Mouse (Mus musculus) ES-E14 (cell line): ENCODE measurements at regions not wholly inside any gene's neighbourhood (a gene's known extent, or its start where the extent isn't known, plus 50 kb on each side); places are given as distances from the start of the nearest gene placed in this dataset.

Experiments
- DNase-seq: peaks from one replicate; pipeline ENCODE4 v3.0.0-alpha.2; 2013; ENCODE audit warnings: low read depth, low spot score
- H3K27ac ChIP-seq: 2 replicates; pipeline ENCODE4 v1.5.1; 2012; ENCODE audit warnings: low read depth, mild to moderate bottlenecking, low read length, moderate library complexity, mixed read lengths; ENCODE audit not compliant: poor library complexity, insufficient read depth, severe bottlenecking
- H3K36me3 ChIP-seq: 2 replicates; pipeline ENCODE4 v1.6.1; 2012; ENCODE audit warnings: mild to moderate bottlenecking, low read length, moderate library complexity, mixed read lengths; ENCODE audit not compliant: control insufficient read depth, poor library complexity, insufficient read depth, severe bottlenecking
- H3K4me1 ChIP-seq, 2 experiments: fragments of 150-350 bp in 1 of 2; sonication (generic) in 1 of 2; 2 replicates each; pipeline ENCODE4 v1.6.1; 2012; ENCODE audit warnings: low read length in 2 of 2, mild to moderate bottlenecking in 1 of 2, mixed read lengths in 1 of 2; ENCODE audit not compliant: control insufficient read depth in 2 of 2, insufficient read depth in 2 of 2, poor library complexity in 1 of 2
- H3K4me3 ChIP-seq, 2 experiments: fragments of 150-350 bp in 1 of 2; sonication (generic) in 1 of 2; 2 replicates each; pipeline ENCODE4 v1.5.1; 2012; ENCODE audit warnings: low read length in 2 of 2, low read depth in 1 of 2, mild to moderate bottlenecking in 1 of 2, mixed read lengths in 1 of 2; ENCODE audit not compliant: insufficient read depth in 1 of 2, poor library complexity in 1 of 2, severe bottlenecking in 1 of 2
- H3K9ac ChIP-seq: 2 replicates; pipeline ENCODE4 v1.6.1; 2012; ENCODE audit warnings: low read depth, mild to moderate bottlenecking, low read length, mixed read lengths; ENCODE audit not compliant: poor library complexity, insufficient read depth, severe bottlenecking
- H3K9me3 ChIP-seq: fragments of 150-350 bp; sonication (generic); 2 replicates; pipeline ENCODE4 v1.6.1; 2012; ENCODE audit warnings: low read depth, mild to moderate bottlenecking, low read length; ENCODE audit not compliant: control insufficient read depth, insufficient read depth
- CHD2 ChIP-seq: IDR thresholded peaks from 2 replicates; pipeline ENCODE4 v1.6.1; 2014; ENCODE audit warnings: mild to moderate bottlenecking, low read depth, low read length, inconsistent platforms
- HCFC1 ChIP-seq: IDR thresholded peaks from 2 replicates; pipeline ENCODE4 v1.6.1; 2012; ENCODE audit warnings: low read length, inconsistent platforms, borderline replicate concordance; ENCODE audit not compliant: insufficient read depth
- MAFK ChIP-seq: IDR thresholded peaks from 2 replicates; pipeline ENCODE4 v1.6.1; 2014; ENCODE audit warnings: mild to moderate bottlenecking, low read depth, low read length, inconsistent platforms; ENCODE audit not compliant: insufficient read depth
- ZC3H11A ChIP-seq: IDR thresholded peaks from 2 replicates; pipeline ENCODE4 v1.6.1; 2012; ENCODE audit warnings: low read depth, mild to moderate bottlenecking, inconsistent platforms, low read length, borderline replicate concordance
- ZNF384 ChIP-seq: IDR thresholded peaks from 2 replicates; pipeline ENCODE4 v1.6.1; 2012; ENCODE audit warnings: low read depth, low read length, inconsistent platforms
- in situ Hi-C, 2 experiments: fragments of 600-800 bp; cut with MboI; formaldehyde crosslinking; loops; one replicate each; pipeline ENCODE4 v1.15.1; 2025; ENCODE audit warnings: low sequenced_read_pairs in 2 of 2, inconsistent platforms in 1 of 2; ENCODE audit not compliant: unreplicated experiment in 2 of 2

- no peak for DNase-seq
Measured at GRCm38 (mm10) chr1:71837764-71838163, 184.8 kb upstream of the Fn1 start.

DNA sequence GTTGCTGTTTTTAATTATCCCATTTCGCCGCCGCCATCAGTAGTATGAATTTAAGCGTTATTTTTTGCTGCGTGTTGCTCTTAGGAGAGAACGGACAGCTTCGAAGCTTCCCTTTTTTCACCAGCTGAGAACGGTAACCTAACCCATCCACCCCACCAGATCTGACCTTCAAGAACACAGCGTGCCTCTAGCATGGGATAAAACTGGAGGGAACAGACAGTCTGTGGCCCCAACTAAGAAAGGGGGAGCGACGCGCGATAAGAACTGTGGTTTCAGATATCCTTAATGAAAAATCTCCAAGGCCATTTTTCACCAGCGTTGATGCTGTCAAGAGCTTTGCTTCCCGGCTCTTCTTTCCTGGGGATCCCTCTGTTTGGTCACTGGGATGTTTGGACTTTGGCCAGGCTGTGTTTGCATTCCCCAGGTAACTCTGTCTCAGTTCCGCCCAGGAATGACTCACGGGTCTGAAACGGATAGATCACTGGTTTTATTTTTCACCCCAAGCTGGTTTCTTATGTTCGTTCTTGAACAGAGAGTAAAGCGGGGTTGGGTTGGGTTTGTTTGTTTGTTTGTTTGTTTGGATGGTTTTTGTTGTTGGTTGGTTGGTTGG is 184.1 kb upstream of the Fn1 start:
- no peaks in the 10 kb centered on the region for H3K9me3 ChIP-seq
- H3K9ac ChIP-seq: no peak overlapping the region
- no peaks in the 10 kb centered on the region for H3K36me3 ChIP-seq
- no peak overlapping the region for H3K4me3 ChIP-seq
- DNase-seq: no peak
- no peak overlapping the region for H3K27ac ChIP-seq
- no peaks in the 10 kb centered on the region for H3K4me1 ChIP-seq
- in situ Hi-C loops: no loop called here
- TF ChIP-seq ZNF384 (no peak), ZC3H11A (no peak), CHD2 (no peak), MAFK (no peak), HCFC1 (no peak)

More at GRCm38 (mm10) chr1:71837764-71838163, 184.8 kb upstream of the Fn1 start:
- Histone ChIP-seq H3K36me3 (no peaks in the 10 kb centered on the region), H3K9me3 (no peaks in the 10 kb centered on the region), H3K9ac (no peak overlapping the region), H3K4me1 (no peaks in the 10 kb centered on the region), H3K27ac (no peak overlapping the region), H3K4me3 (no peak overlapping the region)
- no peak for TF ChIP-seq MAFK
- TF ChIP-seq CHD2: no peak
- TF ChIP-seq ZC3H11A: no peak
- no peak for TF ChIP-seq HCFC1
- no peak for TF ChIP-seq ZNF384
- in situ Hi-C loops: no loop called here

- H3K27ac ChIP-seq: no peak overlapping the region
- no peaks in the 10 kb centered on the region for H3K36me3 ChIP-seq
- TF ChIP-seq ZNF384: no peak
- TF ChIP-seq MAFK: no peak
- no peak for TF ChIP-seq CHD2
- TF ChIP-seq HCFC1: no peak
- TF ChIP-seq ZC3H11A: no peak
- H3K4me3 ChIP-seq: no peak overlapping the region
- in situ Hi-C loops: no loop called here
- H3K4me1 ChIP-seq: no peaks in the 10 kb centered on the region
- no peak for DNase-seq
- H3K9ac ChIP-seq: no peak overlapping the region
- H3K9me3 ChIP-seq: no peaks in the 10 kb centered on the region
Measured at GRCm38 (mm10) chr1:71830379-71830778, 177.4 kb upstream of the Fn1 start.

- H3K4me1 ChIP-seq: no peaks in the 10 kb centered on the region
- in situ Hi-C loops: no loop called here
- no peak for DNase-seq
- H3K9ac ChIP-seq: no peak overlapping the region
- no peak overlapping the region for H3K4me3 ChIP-seq
- TF ChIP-seq ZC3H11A (no peak), CHD2 (no peak)
- no peaks in the 10 kb centered on the region for H3K9me3 ChIP-seq
- H3K36me3 ChIP-seq: no peaks in the 10 kb centered on the region
- H3K27ac ChIP-seq: no peak overlapping the region
Measured at GRCm38 (mm10) chr1:71824410-71824809, 171.4 kb upstream of the Fn1 start.

DNA sequence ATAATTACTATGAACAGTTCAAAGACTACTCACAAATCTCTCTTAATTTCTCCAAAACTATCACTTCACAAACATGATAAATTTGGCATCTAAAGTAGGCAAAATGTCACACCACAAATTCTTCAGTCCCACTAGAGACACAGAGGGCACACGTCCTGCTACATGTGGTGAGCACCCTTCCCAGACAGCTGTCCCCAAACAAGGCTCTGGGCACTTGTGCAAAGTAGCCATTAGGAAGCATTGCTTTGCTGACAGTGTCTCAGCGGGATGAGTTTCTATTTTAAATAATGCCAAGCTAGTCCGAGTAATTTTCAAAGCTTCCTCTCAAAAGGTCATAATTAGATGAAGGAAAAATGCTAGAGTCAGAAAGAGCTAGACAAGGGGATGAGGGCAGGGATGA is 169.1 kb upstream of the Fn1 start:
- H3K4me1 ChIP-seq: no peaks in the 10 kb centered on the region
- no peak overlapping the region for H3K9ac ChIP-seq
- no peak overlapping the region for H3K4me3 ChIP-seq
- no peak for DNase-seq
- TF ChIP-seq HCFC1: no peak
- TF ChIP-seq MAFK: no peak
- TF ChIP-seq ZNF384: no peak
- TF ChIP-seq CHD2: no peak
- no peak for TF ChIP-seq ZC3H11A
- in situ Hi-C loops: no loop called here
- H3K36me3 ChIP-seq: no peaks in the 10 kb centered on the region; the same call in 1 of the 2 replicates
- H3K9me3 ChIP-seq: no peaks in the 10 kb centered on the region
- no peak overlapping the region for H3K27ac ChIP-seq
